Mouse (Mus musculus) neural tube, embryonic 14.5 days (tissue): ENCODE data around the gene Trim50. TPM values are rescaled to one million over a fixed set of nuclear protein-coding genes. Genes with fewer than 3 reads are reported as not detected.

Experiments
- ATAC-seq: fragments of 200-750 bp; cut with Nextera tagmentation; 2 replicates; pipeline ENCODE4 v1.8.0; 2017; ENCODE audit warnings: low read depth, mild to moderate bottlenecking, moderate TSS enrichment, moderate library complexity
- H3K27ac ChIP-seq: fragments of 300-500 bp; sonication (generic); 2 replicates; pipeline ENCODE4 v1.5.1; 2014; ENCODE audit warnings: low read depth, mild to moderate bottlenecking, control low read depth, low read length, moderate library complexity, mixed read lengths
- H3K27me3 ChIP-seq: fragments of 300-500 bp; sonication (generic); 2 replicates; pipeline ENCODE4 v1.6.1; 2014; ENCODE audit warnings: low read length; ENCODE audit not compliant: control insufficient read depth, insufficient read depth
- H3K36me3 ChIP-seq: fragments of 300-500 bp; sonication (generic); 2 replicates; pipeline ENCODE4 v1.6.1; 2014; ENCODE audit warnings: low read length, mixed read lengths; ENCODE audit not compliant: control insufficient read depth, insufficient read depth
- H3K4me1 ChIP-seq: fragments of 300-500 bp; sonication (generic); 2 replicates; pipeline ENCODE4 v1.6.1; 2014; ENCODE audit warnings: low read length; ENCODE audit not compliant: control insufficient read depth, insufficient read depth
- H3K4me2 ChIP-seq: fragments of 300-500 bp; sonication (generic); 2 replicates; pipeline ENCODE4 v1.6.1; 2014; ENCODE audit warnings: mild to moderate bottlenecking, low read depth, low read length, control low read depth
- H3K4me3 ChIP-seq: fragments of 300-500 bp; sonication (generic); 2 replicates; pipeline ENCODE4 v1.5.1; 2014; ENCODE audit warnings: low read depth, low read length, control low read depth, mixed read lengths
- H3K9ac ChIP-seq: fragments of 300-500 bp; sonication (generic); replicated peaks from 2 replicates; pipeline ENCODE4 v1.6.1; 2014; ENCODE audit warnings: low read depth, mild to moderate bottlenecking, control low read depth, low read length, mixed read lengths
- H3K9me3 ChIP-seq: fragments of 300-500 bp; sonication (generic); 2 replicates; pipeline ENCODE4 v1.6.1; 2016; ENCODE audit warnings: low read length; ENCODE audit not compliant: control insufficient read depth
- WGBS: fragments of 180-500 bp; shearing (Covaris S2); extraction: QIAGEN DNeasy Blood & Tissue Kit; methylation state at CpG from one replicate; pipeline ENCODE4 v1.1.7; 2014; 5-methylcytosine and 5-hydroxymethylcytosine counted together
- polyA plus RNA-seq: library from polyadenylated mRNA; unstranded; fragments of >200 nt; fragmentation: Nextera tagmentation; extraction: Ambion mirVana; gene quantifications from 2 replicates; pipeline ENCODE4 v1.2.1, GENCODE M21; 2014

The Trim50 gene
- not detected in 2 replicates for polyA plus RNA-seq

DNA sequence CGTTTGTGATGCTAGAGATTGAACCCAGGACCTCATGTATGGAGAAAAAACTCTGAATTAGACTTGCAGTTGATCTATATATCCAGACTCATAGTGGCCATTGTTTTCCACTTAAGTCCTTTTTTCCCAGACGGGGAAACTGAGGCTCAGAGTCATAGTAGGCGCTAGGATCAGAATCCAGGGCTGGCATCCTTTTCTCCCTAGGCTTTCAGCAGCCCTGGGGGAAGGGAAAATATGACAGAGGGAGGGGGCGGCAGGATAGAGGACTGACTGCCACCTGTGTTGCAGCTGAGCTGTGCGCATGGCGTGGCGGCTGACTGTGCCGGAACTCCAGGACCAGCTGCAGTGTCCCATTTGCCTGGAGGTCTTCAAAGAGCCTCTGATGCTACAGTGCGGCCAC is at the start of gene Trim50:
Trim50 (plus strand) TSS at position 301 of the 400 bp plus-strand sequence.
- WGBS: 62% methylated on average over 9 of the region's 9 CpGs
- H3K27me3 ChIP-seq: no peaks in the 10 kb centered on the region
- ATAC-seq: no peak
- no peak within 1 kb of the TSS for H3K4me3 ChIP-seq
- no peak within 1 kb of the TSS for H3K9ac ChIP-seq
- H3K4me2 ChIP-seq: no peak within 1 kb of the TSS
- no peaks in the 10 kb centered on the region; the same call in 1 of the 2 replicates for H3K9me3 ChIP-seq
- H3K36me3 ChIP-seq: no peaks in the 10 kb centered on the region
- H3K4me1 ChIP-seq: no peaks in the 10 kb centered on the region
- no peak within 1 kb of the TSS for H3K27ac ChIP-seq

DNA sequence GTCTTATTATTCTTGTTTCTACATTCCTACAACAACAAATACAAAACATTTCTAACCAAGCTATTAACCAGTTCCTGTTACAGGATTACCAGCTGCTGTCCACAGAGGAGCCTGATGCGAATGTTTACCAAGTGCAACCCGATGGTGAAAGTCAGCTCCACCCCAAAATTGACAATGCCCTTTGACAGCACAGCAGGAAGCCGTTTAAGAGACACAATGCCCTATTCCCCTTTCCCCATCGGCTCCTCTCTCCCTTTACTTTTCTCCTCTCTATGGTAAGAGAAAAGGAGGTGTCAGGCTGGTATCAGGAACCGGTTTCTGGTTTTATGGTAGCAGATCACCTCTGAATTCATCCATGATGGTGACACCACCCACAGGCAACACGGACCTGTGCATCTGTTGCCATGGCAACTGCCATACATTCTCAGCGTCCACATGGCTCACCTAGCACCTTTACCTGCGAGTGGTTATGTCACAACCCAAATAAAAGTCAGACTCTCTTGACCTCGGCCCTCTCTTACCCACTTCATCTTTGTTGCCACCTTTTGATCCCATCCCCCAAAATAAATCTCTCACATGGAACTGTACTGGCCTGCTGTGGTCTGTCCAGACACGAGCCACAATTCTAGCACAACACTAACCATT is 46.7 kb upstream of the Trim50 start:
- H3K4me1 ChIP-seq: no peaks in the 10 kb centered on the region
- no peak for ATAC-seq
- H3K4me2 ChIP-seq: no peak overlapping the region
- no peaks in the 10 kb centered on the region for H3K36me3 ChIP-seq
- H3K4me3 ChIP-seq: no peak overlapping the region
- H3K9me3 ChIP-seq: no peaks in the 10 kb centered on the region
- H3K27ac ChIP-seq: no peak overlapping the region
- no peak overlapping the region for H3K9ac ChIP-seq
- 45% methylated on average over 10 of the region's 10 CpGs for WGBS
- no peaks in the 10 kb centered on the region for H3K27me3 ChIP-seq

DNA sequence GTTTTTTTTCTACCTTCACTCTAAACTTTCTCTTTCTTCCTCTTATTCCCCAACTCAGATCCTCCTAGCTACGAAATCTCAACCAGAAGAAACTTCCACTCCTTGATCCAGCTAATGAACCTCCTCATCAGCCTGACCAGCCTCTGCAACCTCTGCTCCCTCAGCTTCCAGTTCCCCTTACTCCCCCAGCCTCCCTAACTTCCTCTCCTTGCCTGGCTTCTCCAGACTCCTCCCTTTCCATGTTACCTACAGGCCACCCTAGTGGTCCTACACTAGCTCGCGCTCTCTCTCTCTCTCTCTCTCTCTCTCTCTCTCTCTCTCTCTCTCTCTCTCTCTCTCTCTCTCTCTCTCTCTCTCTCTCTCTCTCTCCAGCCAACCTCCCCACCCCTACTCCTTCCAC is 36.9 kb upstream of the Trim50 start:
- no peak for ATAC-seq
- no peaks in the 10 kb centered on the region for H3K4me1 ChIP-seq
- WGBS: 76% methylated on average over 3 of the region's 3 CpGs

DNA sequence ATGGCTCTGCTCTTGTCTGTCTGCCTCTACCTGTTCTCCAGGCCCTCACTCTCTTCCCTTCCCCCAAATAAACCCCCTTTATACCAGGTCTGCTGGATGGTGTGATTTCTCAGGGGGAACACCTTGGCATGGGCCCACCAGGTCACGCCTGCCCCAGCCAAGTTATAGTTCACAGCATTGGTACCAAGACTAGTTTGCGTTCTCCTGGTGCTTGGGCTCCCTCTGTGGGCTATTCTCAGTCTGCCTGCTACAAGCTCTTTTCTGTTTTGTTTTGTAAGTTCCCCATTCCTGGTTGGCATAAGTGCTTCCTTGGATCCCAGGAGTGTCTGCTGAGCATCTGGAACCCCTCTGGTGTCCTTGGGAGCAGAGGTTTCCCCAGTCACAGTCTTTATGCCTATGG is 33.2 kb upstream of the Trim50 start:
- no peak for ATAC-seq
- Histone ChIP-seq H3K4me2 (no peak overlapping the region), H3K27ac (no peak overlapping the region), H3K4me3 (no peak overlapping the region), H3K4me1 (no peaks in the 10 kb centered on the region), H3K27me3 (no peaks in the 10 kb centered on the region), H3K36me3 (no peaks in the 10 kb centered on the region), H3K9me3 (no peaks in the 10 kb centered on the region), H3K9ac (no peak overlapping the region)
- 79% methylated on average over 2 of the region's 2 CpGs for WGBS

More for the DNA sequence above, 36.9 kb upstream of the Trim50 start:
- Histone ChIP-seq H3K27me3 (no peaks in the 10 kb centered on the region), H3K27ac (no peak overlapping the region), H3K9me3 (no peaks in the 10 kb centered on the region), H3K4me3 (no peak overlapping the region), H3K9ac (no peak overlapping the region), H3K36me3 (no peaks in the 10 kb centered on the region), H3K4me2 (no peak overlapping the region)

DNA sequence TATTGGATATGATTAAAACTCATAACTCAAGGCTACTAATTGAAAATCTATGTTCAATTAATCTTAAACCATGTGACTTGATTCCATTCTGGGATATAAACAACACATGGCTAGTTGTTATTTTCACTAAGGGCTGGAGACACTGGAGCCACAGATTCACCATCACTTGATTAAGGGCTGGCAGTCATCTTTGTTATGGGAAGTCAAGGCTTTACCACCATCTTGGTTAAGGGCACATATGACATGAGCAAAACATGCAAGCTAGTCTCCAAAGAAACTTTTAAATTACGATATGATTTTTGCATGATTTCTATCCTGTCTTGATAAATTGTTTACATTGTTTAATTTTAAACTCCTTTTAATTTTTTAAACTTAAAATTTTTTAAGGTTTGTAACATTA is 30.9 kb upstream of the Trim50 start:
- no peak overlapping the region for H3K4me3 ChIP-seq
- no peaks in the 10 kb centered on the region for H3K9me3 ChIP-seq
- no peak for ATAC-seq
- H3K4me1 ChIP-seq: no peaks in the 10 kb centered on the region
- H3K27ac ChIP-seq: no peak overlapping the region
- H3K4me2 ChIP-seq: no peak overlapping the region
- no peaks in the 10 kb centered on the region for H3K27me3 ChIP-seq
- H3K36me3 ChIP-seq: no peaks in the 10 kb centered on the region
- no peak overlapping the region for H3K9ac ChIP-seq
- WGBS: 91% methylated on average over 1 of the region's 1 CpGs

DNA sequence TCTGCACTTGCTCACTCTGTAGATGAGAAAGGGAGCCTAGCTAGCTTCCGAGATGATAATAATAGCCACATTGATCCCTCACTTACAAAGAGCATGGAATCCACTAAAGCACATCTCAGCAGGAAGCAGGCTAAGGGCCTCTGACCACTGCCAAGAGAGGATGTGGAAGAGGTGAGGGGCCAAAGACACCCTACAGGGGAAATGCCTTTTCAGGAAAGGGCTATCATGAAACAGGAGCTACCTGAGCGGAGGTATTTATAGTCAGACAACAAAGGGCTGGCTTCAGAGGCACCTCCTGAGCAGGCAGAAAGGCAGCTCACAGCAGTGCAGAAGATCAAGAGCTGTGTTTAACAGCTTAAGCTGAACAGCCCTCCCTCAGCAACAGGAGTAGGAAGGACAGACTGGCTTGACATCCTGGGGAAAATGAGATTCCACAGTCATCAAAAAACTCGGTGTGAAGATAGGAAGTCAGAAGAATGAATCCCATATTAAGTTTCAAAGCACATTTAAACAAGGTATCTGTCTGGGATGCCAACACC is 26.9 kb upstream of the Trim50 start:
- Histone ChIP-seq H3K27ac (no peak overlapping the region), H3K9me3 (no peaks in the 10 kb centered on the region), H3K9ac (no peak overlapping the region), H3K4me1 (no peaks in the 10 kb centered on the region), H3K4me2 (no peak overlapping the region), H3K4me3 (no peak overlapping the region), H3K36me3 (no peaks in the 10 kb centered on the region), H3K27me3 (no peaks in the 10 kb centered on the region)
- 13% methylated on average over 3 of the region's 3 CpGs for WGBS
- ATAC-seq: no peak

DNA sequence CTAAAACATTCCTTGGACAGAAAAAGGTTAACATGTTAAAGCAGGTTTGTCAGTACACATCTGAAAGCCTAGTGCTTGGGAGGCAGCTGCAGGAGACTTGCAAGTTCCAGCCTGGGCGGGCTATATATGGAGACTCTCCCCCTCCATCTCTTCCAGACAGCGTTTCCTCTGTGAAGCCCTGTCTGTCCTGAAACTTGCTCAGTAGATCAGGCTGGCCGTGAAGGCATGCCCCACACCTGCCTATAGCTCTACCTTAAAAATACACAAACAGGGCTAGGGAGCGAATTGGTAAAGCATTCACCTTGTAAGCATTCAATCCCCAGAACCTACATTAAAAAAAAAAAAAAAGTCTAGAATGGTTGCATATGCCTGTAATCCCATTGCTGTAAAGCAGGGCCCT is 23.6 kb upstream of the Trim50 start:
- Histone ChIP-seq H3K4me2 (no peak overlapping the region), H3K36me3 (no peaks in the 10 kb centered on the region), H3K27me3 (no peaks in the 10 kb centered on the region), H3K4me1 (no peaks in the 10 kb centered on the region), H3K9ac (no peak overlapping the region), H3K4me3 (no peak overlapping the region), H3K27ac (no peak overlapping the region), H3K9me3 (no peaks in the 10 kb centered on the region)
- no peak for ATAC-seq
- 80% methylated on average over 4 of the region's 4 CpGs for WGBS

DNA sequence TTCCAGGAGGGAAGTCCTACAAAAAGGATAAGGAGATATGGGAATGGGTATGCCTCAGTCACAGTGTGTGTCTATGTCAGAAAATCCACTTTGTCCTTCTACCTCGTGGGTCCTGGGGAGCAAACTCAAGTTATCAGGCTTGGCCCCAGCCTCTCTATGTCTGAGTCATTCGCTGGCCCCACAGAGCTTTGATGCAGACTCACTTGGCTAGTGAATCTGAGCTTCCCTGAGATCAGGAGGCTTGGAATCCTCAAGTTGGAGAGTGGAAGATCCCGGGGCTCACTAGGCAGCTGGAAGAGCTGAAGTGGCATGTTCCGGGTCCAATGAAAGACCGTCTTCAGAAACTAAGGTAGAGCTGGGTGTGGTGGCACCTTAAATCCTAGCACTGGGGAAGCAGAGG is 22.9 kb upstream of the Trim50 start:
- Histone ChIP-seq H3K4me1 (no peaks in the 10 kb centered on the region), H3K27ac (no peak overlapping the region), H3K4me2 (no peak overlapping the region), H3K4me3 (no peak overlapping the region), H3K9me3 (no peaks in the 10 kb centered on the region), H3K9ac (no peak overlapping the region), H3K36me3 (no peaks in the 10 kb centered on the region), H3K27me3 (no peaks in the 10 kb centered on the region)
- no peak for ATAC-seq
- 92% methylated on average over 5 of the region's 5 CpGs for WGBS

DNA sequence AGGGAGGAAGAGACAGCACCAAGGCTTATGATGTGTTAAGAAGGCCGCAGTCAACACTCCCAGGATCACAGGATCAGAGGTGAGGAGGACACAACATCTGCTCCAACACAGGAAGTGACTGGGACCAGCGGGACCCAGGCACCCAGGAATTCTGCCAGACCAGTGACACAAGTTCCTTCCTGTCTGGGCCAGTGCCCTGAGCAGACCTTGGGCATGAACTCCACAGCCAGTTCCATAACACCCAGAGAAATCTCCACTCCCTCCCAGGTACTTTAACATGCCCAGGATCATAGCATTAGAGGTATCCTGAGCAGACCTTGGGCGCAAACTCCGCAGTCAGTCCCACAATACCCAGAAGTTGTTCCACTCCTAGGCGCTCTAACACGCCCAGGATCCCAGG is 21.9 kb upstream of the Trim50 start:
- H3K4me2 ChIP-seq: no peak overlapping the region
- no peaks in the 10 kb centered on the region for H3K9me3 ChIP-seq
- no peak for ATAC-seq
- no peak overlapping the region for H3K4me3 ChIP-seq
- H3K27me3 ChIP-seq: no peaks in the 10 kb centered on the region
- no peaks in the 10 kb centered on the region for H3K36me3 ChIP-seq
- no peaks in the 10 kb centered on the region for H3K4me1 ChIP-seq
- no peak overlapping the region for H3K27ac ChIP-seq
- no peak overlapping the region for H3K9ac ChIP-seq
- WGBS: 89% methylated on average over 6 of the region's 6 CpGs
